Mouse (Mus musculus) embryonic facial prominence, embryonic 12.5 days (tissue): ENCODE measurements at regions not wholly inside any gene's neighbourhood (a gene's known extent, or its start where the extent isn't known, plus 50 kb on each side); places are given as distances from the start of the nearest gene placed in this dataset.

Experiments used
- ATAC-seq: fragments of 200-750 bp; cut with Nextera tagmentation; 2 replicates; pipeline ENCODE4 v1.8.0; 2017; ENCODE audit not compliant: insufficient number of reproducible peaks, insufficient read depth, low FRiP score, low TSS enrichment
- H3K27ac ChIP-seq: fragments of 300-500 bp; sonication (generic); 2 replicates; pipeline ENCODE4 v1.5.1; 2016; ENCODE audit warnings: mild to moderate bottlenecking
- H3K27me3 ChIP-seq: fragments of 300-500 bp; sonication (generic); 2 replicates; pipeline ENCODE4 v1.6.1; 2016; ENCODE audit warnings: mild to moderate bottlenecking, moderate library complexity
- H3K36me3 ChIP-seq: fragments of 300-500 bp; sonication (generic); 2 replicates; pipeline ENCODE4 v1.6.1; 2016; ENCODE audit warnings: mild to moderate bottlenecking
- H3K4me1 ChIP-seq: fragments of 300-500 bp; sonication (generic); 2 replicates; pipeline ENCODE4 v1.6.1; 2016
- H3K4me2 ChIP-seq: fragments of 300-500 bp; sonication (generic); replicated peaks from 2 replicates; pipeline ENCODE4 v1.6.1; 2016; ENCODE audit warnings: mild to moderate bottlenecking, moderate library complexity
- H3K4me3 ChIP-seq: fragments of 300-500 bp; sonication (generic); 2 replicates; pipeline ENCODE4 v1.5.1; 2016; ENCODE audit warnings: mild to moderate bottlenecking
- H3K9ac ChIP-seq: fragments of 300-500 bp; sonication (generic); 2 replicates; pipeline ENCODE4 v1.6.1; 2016; ENCODE audit warnings: mild to moderate bottlenecking, moderate library complexity
- H3K9me3 ChIP-seq: fragments of 300-500 bp; sonication (generic); 2 replicates; pipeline ENCODE4 v1.6.1; 2016; ENCODE audit warnings: mild to moderate bottlenecking, moderate library complexity
- WGBS: fragments of 180-500 bp; shearing (Covaris S2); methylation state at CpG from one replicate; pipeline ENCODE4 v1.1.7; 2016; 5-methylcytosine and 5-hydroxymethylcytosine counted together

DNA sequence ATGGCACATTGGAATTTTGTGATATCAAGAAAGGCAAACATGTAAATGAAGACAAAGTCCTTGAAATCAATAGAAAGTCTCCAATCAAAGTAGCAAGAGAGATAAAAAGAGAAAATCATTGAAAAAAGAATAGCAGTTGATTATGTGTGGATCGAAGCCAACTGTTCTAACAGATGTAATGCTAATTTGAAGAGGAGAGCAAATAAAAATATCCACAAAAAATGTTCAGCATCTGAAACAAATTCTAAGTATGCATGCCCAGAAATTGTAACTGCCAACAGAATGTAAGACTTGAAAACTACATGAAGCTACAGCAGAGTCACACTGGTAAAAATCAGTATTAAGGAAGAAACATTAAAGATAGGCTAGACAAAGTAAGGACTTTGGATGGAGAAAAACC is 587.2 kb upstream of the Galntl6 start:
- no peaks in the 10 kb centered on the region for H3K36me3 ChIP-seq
- H3K9ac ChIP-seq: no peak overlapping the region
- H3K4me3 ChIP-seq: no peak overlapping the region
- H3K4me1 ChIP-seq: no peaks in the 10 kb centered on the region
- WGBS: 98% methylated on average over 1 of the region's 1 CpGs
- H3K9me3 ChIP-seq: no peaks in the 10 kb centered on the region
- H3K27ac ChIP-seq: no peak overlapping the region
- H3K4me2 ChIP-seq: no peak overlapping the region
- ATAC-seq: no peak
- no peaks in the 10 kb centered on the region for H3K27me3 ChIP-seq

DNA sequence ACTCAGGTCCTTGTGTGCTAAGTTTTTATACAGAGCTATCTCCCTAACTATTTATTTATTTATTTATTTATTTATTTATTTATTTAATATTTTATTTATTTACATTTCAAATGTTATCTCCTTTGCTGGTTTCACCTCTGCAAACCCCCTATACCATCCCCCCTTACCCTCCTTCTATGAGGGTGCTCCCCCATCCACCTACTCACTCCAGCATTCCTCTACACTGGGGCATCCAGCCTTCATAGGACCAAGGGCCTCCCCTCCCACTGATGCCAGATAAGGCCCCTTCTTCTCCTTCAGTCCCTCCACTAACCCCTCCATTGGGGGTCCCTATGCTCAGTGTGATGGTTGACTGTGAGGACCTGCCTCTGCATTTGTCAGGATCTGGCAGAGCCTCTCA is 579.0 kb upstream of the Galntl6 start:
- no peaks in the 10 kb centered on the region for H3K36me3 ChIP-seq
- no peaks in the 10 kb centered on the region for H3K4me1 ChIP-seq
- H3K27me3 ChIP-seq: no peaks in the 10 kb centered on the region
- H3K4me2 ChIP-seq: no peak overlapping the region
- H3K4me3 ChIP-seq: no peak overlapping the region
- no peaks in the 10 kb centered on the region for H3K9me3 ChIP-seq
- H3K27ac ChIP-seq: no peak overlapping the region
- no peak overlapping the region for H3K9ac ChIP-seq
- ATAC-seq: 0 out of 2 replicates have a peak, but pooled peaks have one; percentile 72

DNA sequence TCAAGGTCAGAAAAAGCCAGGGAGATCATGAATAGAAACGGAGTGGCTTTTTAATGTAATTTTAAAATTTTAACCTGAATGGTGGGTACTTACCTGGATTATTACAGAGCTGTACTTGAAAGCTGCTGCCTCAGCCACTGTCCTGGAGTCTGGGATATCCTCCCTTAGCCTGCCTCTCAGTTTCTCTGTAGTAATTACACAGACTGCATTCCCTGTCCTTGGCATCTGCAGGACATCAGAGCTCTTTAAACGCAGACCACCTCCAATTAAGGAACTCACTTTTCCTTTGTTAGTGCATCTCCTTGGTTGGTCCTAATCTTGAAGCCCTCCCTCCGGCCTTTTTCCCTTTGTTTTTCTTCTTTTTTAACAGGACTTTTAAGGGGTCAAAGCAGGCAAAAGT is 565.8 kb upstream of the Galntl6 start:
- Histone ChIP-seq H3K4me3 (no peak overlapping the region), H3K9ac (no peak overlapping the region), H3K36me3 (no peaks in the 10 kb centered on the region), H3K4me2 (no peak overlapping the region), H3K9me3 (no peaks in the 10 kb centered on the region), H3K4me1 (no peaks in the 10 kb centered on the region), H3K27me3 (no peaks in the 10 kb centered on the region), H3K27ac (no peak overlapping the region)
- WGBS: 5% methylated on average over 3 of the region's 3 CpGs
- no peak for ATAC-seq

DNA sequence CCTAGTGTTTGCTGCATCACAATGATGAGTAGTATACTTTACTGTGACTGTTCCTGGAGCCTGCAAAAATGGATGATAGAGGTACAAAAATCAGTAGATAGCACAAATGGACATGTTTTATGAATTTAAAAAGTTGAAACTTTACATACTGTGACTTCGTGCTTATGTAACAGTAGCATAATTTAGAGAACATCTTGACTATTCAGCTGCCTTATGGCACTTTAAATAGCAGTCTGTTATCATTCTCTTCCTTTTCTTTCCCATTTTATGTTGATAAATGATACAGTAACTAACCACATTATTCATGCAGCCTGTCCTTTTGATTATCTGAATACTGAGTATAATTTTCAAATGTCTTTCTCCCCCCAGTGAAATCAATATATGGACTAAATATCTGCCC is 561.8 kb upstream of the Galntl6 start:
- no peaks in the 10 kb centered on the region for H3K4me1 ChIP-seq
- 86% methylated on average over 1 of the region's 1 CpGs for WGBS

DNA sequence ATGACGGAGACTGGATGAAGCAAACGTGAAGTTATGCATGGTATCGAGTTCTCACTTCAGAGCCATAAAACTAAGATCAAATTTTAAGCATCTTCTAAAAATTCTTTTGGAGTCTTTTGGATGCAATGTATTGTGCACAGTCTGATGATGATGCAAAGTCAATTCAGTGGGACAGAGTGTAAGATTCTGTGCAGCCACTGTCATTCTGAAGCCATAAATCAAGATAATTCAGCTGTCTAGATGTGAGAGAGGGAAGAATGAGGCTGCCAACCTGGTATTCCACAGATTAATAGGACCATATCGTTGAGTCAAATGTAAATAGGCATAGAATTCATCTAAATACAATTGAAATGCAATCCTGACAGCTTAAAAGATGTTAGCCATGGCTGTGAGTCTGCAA is 536.2 kb upstream of the Galntl6 start:
- H3K9me3 ChIP-seq: no peaks in the 10 kb centered on the region
- H3K36me3 ChIP-seq: no peaks in the 10 kb centered on the region
- 78% methylated on average over 4 of the region's 4 CpGs for WGBS
- no peaks in the 10 kb centered on the region for H3K4me1 ChIP-seq
- no peak overlapping the region for H3K4me3 ChIP-seq
- no peak for ATAC-seq
- H3K27ac ChIP-seq: no peak overlapping the region
- no peak overlapping the region for H3K4me2 ChIP-seq
- no peaks in the 10 kb centered on the region for H3K27me3 ChIP-seq
- no peak overlapping the region for H3K9ac ChIP-seq

More for the DNA sequence above, 561.8 kb upstream of the Galntl6 start:
- no peak for ATAC-seq
- Histone ChIP-seq H3K4me2 (no peak overlapping the region), H3K9me3 (no peaks in the 10 kb centered on the region), H3K36me3 (no peaks in the 10 kb centered on the region), H3K27me3 (no peaks in the 10 kb centered on the region), H3K27ac (no peak overlapping the region), H3K4me3 (no peak overlapping the region), H3K9ac (no peak overlapping the region)

DNA sequence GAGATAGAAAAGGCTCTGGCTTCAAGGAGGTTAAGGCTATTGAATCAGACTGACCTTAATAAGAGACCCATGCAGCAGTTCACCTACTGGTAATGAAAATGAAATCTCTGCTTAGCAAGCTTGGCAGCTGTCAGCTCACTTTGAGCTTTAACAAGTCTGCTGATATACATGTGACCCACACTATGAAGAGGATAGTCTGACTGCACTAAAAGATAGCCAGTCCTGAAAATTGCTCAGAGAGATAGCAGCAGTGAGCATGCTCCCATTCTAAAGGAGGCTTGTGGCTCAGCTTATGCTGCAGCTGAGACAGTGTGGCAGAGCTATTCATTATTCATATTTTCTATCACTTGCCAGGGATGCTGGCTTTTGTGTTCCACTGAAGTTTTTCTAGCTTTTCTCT is 491.2 kb upstream of the Galntl6 start:
- Histone ChIP-seq H3K9me3 (no peaks in the 10 kb centered on the region), H3K27ac (no peak overlapping the region), H3K4me1 (no peaks in the 10 kb centered on the region), H3K4me3 (no peak overlapping the region), H3K27me3 (no peaks in the 10 kb centered on the region), H3K4me2 (no peak overlapping the region), H3K9ac (no peak overlapping the region), H3K36me3 (no peaks in the 10 kb centered on the region)
- ATAC-seq: no peak

DNA sequence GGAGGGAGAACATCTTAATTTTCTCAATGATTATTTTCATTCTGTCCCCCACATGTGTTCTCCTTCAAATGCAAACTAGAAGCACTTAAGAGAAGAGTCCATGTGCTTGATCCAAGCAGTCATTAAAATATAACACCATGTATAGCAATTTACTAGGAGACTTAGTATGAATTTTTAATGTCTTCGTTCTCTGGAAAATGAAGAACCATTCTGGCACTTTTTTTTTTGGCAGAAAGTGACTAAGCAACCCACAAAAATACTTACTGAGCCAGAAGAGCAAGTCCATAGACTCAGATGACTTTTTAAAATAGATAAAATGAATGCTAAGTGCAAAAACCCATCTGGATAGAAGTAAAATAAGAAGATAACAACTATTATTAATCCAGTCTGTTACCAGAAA is 477.3 kb upstream of the Galntl6 start:
- ATAC-seq: no peak
- H3K27ac ChIP-seq: no peak overlapping the region
- H3K9me3 ChIP-seq: no peaks in the 10 kb centered on the region
- H3K36me3 ChIP-seq: no peaks in the 10 kb centered on the region
- no peak overlapping the region for H3K4me3 ChIP-seq
- H3K4me1 ChIP-seq: no peaks in the 10 kb centered on the region
- no peak overlapping the region for H3K9ac ChIP-seq
- no peaks in the 10 kb centered on the region for H3K27me3 ChIP-seq
- H3K4me2 ChIP-seq: no peak overlapping the region
- 77% methylated on average over 1 of the region's 1 CpGs for WGBS

DNA sequence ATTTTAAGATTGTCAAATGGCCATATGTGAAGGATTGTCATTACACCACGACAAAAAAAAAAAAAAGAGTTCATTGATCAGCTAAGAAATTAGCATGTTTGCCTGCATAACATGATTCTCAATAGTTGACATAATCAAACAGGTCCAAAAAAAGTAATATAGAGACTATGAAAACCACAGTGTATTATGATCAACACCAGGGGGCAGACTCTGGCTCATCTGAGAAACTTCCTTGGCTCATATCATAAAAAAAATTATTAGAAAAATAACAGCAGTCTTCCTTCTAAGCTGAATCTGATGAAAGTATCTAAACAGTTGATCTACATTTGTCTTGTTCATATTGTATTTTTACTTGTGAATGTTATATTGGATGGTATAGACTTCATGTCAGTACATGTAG is 472.3 kb upstream of the Galntl6 start:
- no peak overlapping the region for H3K4me3 ChIP-seq
- H3K9ac ChIP-seq: no peak overlapping the region
- H3K4me1 ChIP-seq: no peaks in the 10 kb centered on the region
- no peaks in the 10 kb centered on the region for H3K27me3 ChIP-seq
- ATAC-seq: no peak
- no peaks in the 10 kb centered on the region for H3K36me3 ChIP-seq
- WGBS: 58% methylated on average over 1 of the region's 1 CpGs
- no peak overlapping the region for H3K27ac ChIP-seq
- H3K9me3 ChIP-seq: no peaks in the 10 kb centered on the region
- H3K4me2 ChIP-seq: no peak overlapping the region

DNA sequence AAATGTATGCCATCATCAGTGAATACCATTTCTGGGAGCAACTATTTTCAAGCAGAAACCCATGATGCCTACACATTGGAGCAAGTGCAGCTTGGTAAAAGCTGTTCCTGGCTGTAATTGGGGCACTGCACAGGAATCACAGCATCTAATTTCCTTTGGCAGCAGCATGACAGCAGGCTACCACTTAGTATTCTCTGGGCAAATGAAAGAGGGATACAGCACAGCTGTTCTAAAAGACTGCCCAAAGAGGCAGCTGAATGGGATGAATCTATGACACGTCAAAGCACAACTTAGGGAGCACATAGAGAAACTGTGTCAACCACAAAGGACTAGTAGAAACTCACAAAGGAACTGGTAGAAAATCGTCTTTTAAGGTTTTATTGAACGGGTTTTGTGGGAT is 440.5 kb upstream of the Galntl6 start:
- Histone ChIP-seq H3K4me1 (no peaks in the 10 kb centered on the region), H3K4me2 (no peak overlapping the region), H3K4me3 (no peak overlapping the region), H3K27me3 (no peaks in the 10 kb centered on the region), H3K36me3 (no peaks in the 10 kb centered on the region), H3K27ac (no peak overlapping the region), H3K9me3 (no peaks in the 10 kb centered on the region), H3K9ac (no peak overlapping the region)
- ATAC-seq: no peak
- WGBS: 74% methylated on average over 3 of the region's 3 CpGs

DNA sequence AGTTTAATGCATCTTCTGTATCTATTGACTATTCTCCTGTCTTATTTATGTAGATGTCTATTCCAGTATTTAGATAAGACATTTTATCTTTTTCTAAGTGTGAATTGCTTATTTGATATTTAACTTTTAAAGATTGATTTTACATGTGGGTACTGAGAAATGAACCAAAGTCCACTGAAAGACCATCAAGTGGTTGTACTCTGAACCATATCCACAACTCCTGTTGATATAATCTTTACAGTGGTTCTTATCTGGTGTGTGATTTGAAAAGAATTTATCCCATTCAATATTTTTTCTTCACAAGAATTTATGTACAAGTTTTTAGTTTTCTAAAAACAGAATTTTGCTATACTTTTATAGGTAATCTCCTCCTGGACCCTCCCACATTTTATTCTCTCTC is 422.6 kb upstream of the Galntl6 start:
- Histone ChIP-seq H3K36me3 (no peaks in the 10 kb centered on the region), H3K9me3 (no peaks in the 10 kb centered on the region), H3K4me1 (no peaks in the 10 kb centered on the region), H3K27me3 (no peaks in the 10 kb centered on the region), H3K9ac (no peak overlapping the region), H3K27ac (no peak overlapping the region), H3K4me3 (no peak overlapping the region), H3K4me2 (no peak overlapping the region)
- no peak for ATAC-seq
